Mouse (Mus musculus): ENCODE results near the gene Gm3629.
"Not testable (repeated sequence)": the region's sequence is repeated elsewhere in the genome, so short reads cannot be mapped to it uniquely, and the experiment has no call there.

Gm3629 gene

GRCm38 (mm10) chr14:6590513-6590912 lies at the start of gene Gm3629:
Gene Gm3629 (minus strand): TSS chr14:6590613.
- DNase-seq (ENCODE audit: low read depth, low spot score), result not testable (repeated sequence)

DNA sequence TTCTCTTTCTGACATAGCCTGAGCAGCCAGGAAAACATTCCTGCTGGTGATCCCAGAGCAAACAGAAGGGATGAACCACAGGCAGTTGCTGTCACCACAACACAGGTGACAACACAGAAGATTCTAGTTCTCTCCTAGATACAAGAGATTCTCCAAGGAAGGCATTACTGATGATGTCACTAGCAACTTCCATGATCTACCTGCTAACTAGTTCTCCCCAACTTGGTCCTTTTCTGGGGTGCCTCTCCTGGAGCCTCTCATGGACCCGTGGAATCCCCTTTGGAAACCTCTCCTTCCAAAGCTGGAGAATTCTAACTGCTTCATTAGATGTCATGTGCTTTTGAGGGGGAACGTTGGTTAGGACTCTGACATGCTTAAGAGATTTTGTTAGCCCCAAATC lies 31.9 kb upstream of the Gm3629 start, which contains the start of gene Gm3460:
Gene Gm3460, minus strand, starts transcription at position 101 of the 400 bp plus-strand sequence.
- DNase-seq (ENCODE audit: low read depth, low spot score), result not testable (repeated sequence)

GRCm38 (mm10) chr14:6606436-6606835 lies 16.0 kb upstream of the Gm3629 start:
- DNase-seq (ENCODE audit: low read depth, low spot score), result not testable (repeated sequence)

- not testable (repeated sequence) for DNase-seq (ENCODE audit: low read depth, low spot score)
These were observed 14.6 kb upstream of the Gm3629 start for GRCm38 (mm10) chr14:6605004-6605403.

DNA sequence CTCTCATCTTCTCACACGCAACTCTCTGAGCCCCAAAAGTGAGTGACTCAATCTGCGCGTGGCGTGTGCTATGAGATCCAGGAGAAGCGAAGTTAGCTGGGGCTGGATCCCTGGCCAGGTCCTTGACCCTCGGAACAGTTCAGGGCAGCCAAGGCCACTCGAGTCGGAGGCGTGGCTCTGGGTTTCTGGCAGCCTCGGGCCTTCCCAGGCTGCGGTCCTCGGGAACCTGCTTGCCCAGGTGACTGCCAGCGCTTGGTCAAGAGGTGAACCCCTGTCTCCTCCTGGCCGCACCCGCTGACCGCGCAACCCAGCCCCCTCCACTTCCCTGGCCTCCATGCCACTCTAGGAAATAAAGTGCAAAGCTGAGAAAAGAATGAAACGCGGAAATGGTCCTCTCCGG lies 14.1 kb upstream of the Gm3629 start:
- not testable (repeated sequence) for DNase-seq (ENCODE audit: low read depth, low spot score)

DNA sequence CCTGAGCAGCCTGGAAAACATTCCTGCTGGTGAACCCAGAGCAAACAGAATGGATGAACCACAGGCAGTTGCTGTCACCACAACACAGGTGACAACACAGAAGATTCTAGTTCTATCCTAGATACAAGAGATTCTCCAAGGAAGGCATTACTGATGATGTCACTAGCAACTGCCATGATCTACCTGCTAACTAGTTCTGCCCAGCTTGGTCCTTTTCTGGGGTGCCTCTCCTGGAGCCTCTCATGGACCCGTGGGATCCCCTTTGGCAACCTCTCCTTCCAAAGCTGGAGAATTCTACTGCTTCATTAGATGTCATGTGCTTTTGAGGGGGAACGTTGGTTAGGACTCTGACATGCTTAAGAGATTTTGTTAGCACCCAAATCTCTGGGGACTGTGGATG lies 53.2 kb downstream of the Gm3629 start, which contains the start of gene Gm8356:
Gene Gm8356, minus strand, starts transcription at position 101 of the 400 bp plus-strand sequence.
- not testable (repeated sequence) for DNase-seq (ENCODE audit: low read depth, low spot score)

Data from skeletal muscle tissue, adult 2 months (tissue).